Mouse (Mus musculus): ENCODE measurements around the gene S100a5. TPM values are rescaled to one million over a fixed set of nuclear protein-coding genes. Genes with fewer than 3 reads are reported as not detected.

Gene S100a5
- polyA plus RNA-seq, 1 experiment from 2014 or later, result not detected

GRCm38 (mm10) chr3:90600036-90600435 is 8.3 kb upstream of the S100a5 start:
- ATAC-seq (replicated peaks; ENCODE audit: insufficient number of reproducible peaks, insufficient read depth, low FRiP score, low read depth), result no peak
- 77% methylated on average over 6 of the region's 6 CpGs for WGBS
- Histone ChIP-seq H3K36me3 (no peaks in the 10 kb centered on the region), H3K9ac (no peak overlapping the region), H3K27ac (no peak overlapping the region), H3K9me3 (replicated peaks) (no peaks in the 10 kb centered on the region), H3K27me3 (no peaks in the 10 kb centered on the region), H3K4me3 (no peak overlapping the region), H3K4me1 (replicated peaks) (peaks cover 28% of the 10 kb centered on the region), H3K4me2 (no peak overlapping the region)

GRCm38 (mm10) chr3:90600458-90601195 is 7.7 kb upstream of the S100a5 start:
- Histone ChIP-seq H3K36me3 (no peaks in the 10 kb centered on the region), H3K27ac (no peak overlapping the region), H3K4me1 (replicated peaks) (peaks cover 29% of the 10 kb centered on the region), H3K9me3 (replicated peaks) (no peaks in the 10 kb centered on the region), H3K4me3 (no peak overlapping the region), H3K9ac (no peak overlapping the region), H3K27me3 (no peaks in the 10 kb centered on the region), H3K4me2 (no peak overlapping the region)
- 54% methylated on average over 8 of the region's 8 CpGs for WGBS
- ATAC-seq (replicated peaks; ENCODE audit: insufficient number of reproducible peaks, insufficient read depth, low FRiP score, low read depth), result no peak

GRCm38 (mm10) chr3:90601486-90602110 is 6.7 kb upstream of the S100a5 start, which contains the start of gene Gm42674:
TSS of gene Gm42674 (plus strand) at chr3:90601904.
- Histone ChIP-seq H3K9me3 (replicated peaks) (no peaks in the 10 kb centered on the region), H3K27ac (no peak within 1 kb of the TSS), H3K27me3 (no peaks in the 10 kb centered on the region), H3K4me2 (no peak within 1 kb of the TSS), H3K4me3 (no peak within 1 kb of the TSS), H3K9ac (no peak within 1 kb of the TSS), H3K4me1 (replicated peaks) (peaks cover 29% of the 10 kb centered on the region), H3K36me3 (no peaks in the 10 kb centered on the region)
- ATAC-seq (replicated peaks; ENCODE audit: insufficient number of reproducible peaks, insufficient read depth, low FRiP score, low read depth), result no peak
- WGBS, result 69% methylated on average over 11 of the region's 11 CpGs

GRCm38 (mm10) chr3:90603623-90604022 is 4.7 kb upstream of the S100a5 start, which contains the start of gene S100a4:
TSS of gene S100a4 (plus strand) at chr3:90603771.
- Histone ChIP-seq H3K4me3 (no peak within 1 kb of the TSS), H3K4me1 (replicated peaks) (peaks cover 29% of the 10 kb centered on the region)
- WGBS, result 34% methylated on average over 3 of the region's 3 CpGs

GRCm38 (mm10) chr3:90604416-90604815 is 3.9 kb upstream of the S100a5 start:
- ATAC-seq (replicated peaks; ENCODE audit: insufficient number of reproducible peaks, insufficient read depth, low FRiP score, low read depth), result peak; percentile 43; the same call in 1 of the 2 replicates
- H3K4me3 ChIP-seq, result no peak overlapping the region
- no peaks in the 10 kb centered on the region for H3K36me3 ChIP-seq
- no peaks in the 10 kb centered on the region for H3K27me3 ChIP-seq
- no peak overlapping the region for H3K4me2 ChIP-seq
- H3K4me1 ChIP-seq (replicated peaks), result peaks cover 27% of the 10 kb centered on the region
- 28% methylated on average over 4 of the region's 4 CpGs for WGBS
- H3K9me3 ChIP-seq (replicated peaks), result no peaks in the 10 kb centered on the region
- no peak overlapping the region for H3K9ac ChIP-seq
- H3K27ac ChIP-seq, result peak overlapping the region; percentile 35

More at GRCm38 (mm10) chr3:90603623-90604022, 4.7 kb upstream of the S100a5 start, which contains the start of gene S100a4:
- Histone ChIP-seq H3K4me2 (no peak within 1 kb of the TSS), H3K36me3 (no peaks in the 10 kb centered on the region), H3K9ac (no peak within 1 kb of the TSS), H3K27me3 (no peaks in the 10 kb centered on the region), H3K27ac (peak within 1 kb of the TSS; percentile 35), H3K9me3 (replicated peaks) (no peaks in the 10 kb centered on the region)
- ATAC-seq (replicated peaks; ENCODE audit: insufficient number of reproducible peaks, insufficient read depth, low FRiP score, low read depth), result no peak; the same call in 1 of the 2 replicates

GRCm38 (mm10) chr3:90605049-90605448 is 3.3 kb upstream of the S100a5 start:
- H3K36me3 ChIP-seq, result no peaks in the 10 kb centered on the region
- peak overlapping the region; percentile 35 for H3K27ac ChIP-seq
- whole genome bisulfite sequencing, result 78% methylated on average over 3 of the region's 3 CpGs
- ATAC-seq (replicated peaks; ENCODE audit: insufficient number of reproducible peaks, insufficient read depth, low FRiP score, low read depth), result no peak
- H3K4me2 ChIP-seq, result no peak overlapping the region
- peaks cover 24% of the 10 kb centered on the region for H3K4me1 ChIP-seq (replicated peaks)
- no peaks in the 10 kb centered on the region for H3K27me3 ChIP-seq
- no peaks in the 10 kb centered on the region for H3K9me3 ChIP-seq (replicated peaks)
- no peak overlapping the region for H3K9ac ChIP-seq
- no peak overlapping the region for H3K4me3 ChIP-seq

- Histone ChIP-seq H3K4me1 (replicated peaks) (peaks cover 20% of the 10 kb centered on the region), H3K4me2 (no peak overlapping the region), H3K9me3 (replicated peaks) (no peaks in the 10 kb centered on the region), H3K27ac (no peak overlapping the region), H3K36me3 (no peaks in the 10 kb centered on the region), H3K27me3 (no peaks in the 10 kb centered on the region), H3K4me3 (no peak overlapping the region), H3K9ac (no peak overlapping the region)
- 62% methylated on average over 2 of the region's 2 CpGs for WGBS
- ATAC-seq (replicated peaks; ENCODE audit: insufficient number of reproducible peaks, insufficient read depth, low FRiP score, low read depth), result no peak
These were observed 2.6 kb upstream of the S100a5 start for GRCm38 (mm10) chr3:90605736-90606135.

GRCm38 (mm10) chr3:90606185-90606584 is 2.1 kb upstream of the S100a5 start:
- Histone ChIP-seq H3K4me2 (no peak overlapping the region), H3K27me3 (no peaks in the 10 kb centered on the region), H3K9me3 (replicated peaks) (no peaks in the 10 kb centered on the region), H3K9ac (no peak overlapping the region), H3K4me1 (replicated peaks) (peaks cover 18% of the 10 kb centered on the region), H3K27ac (no peak overlapping the region), H3K4me3 (no peak overlapping the region), H3K36me3 (no peaks in the 10 kb centered on the region)
- 84% methylated on average over 6 of the region's 6 CpGs for WGBS
- no peak for ATAC-seq (replicated peaks; ENCODE audit: insufficient number of reproducible peaks, insufficient read depth, low FRiP score, low read depth)

- 75% methylated on average over 3 of the region's 3 CpGs for WGBS
These were observed 962 bp upstream of the S100a5 start for GRCm38 (mm10) chr3:90607361-90607760.

GRCm38 (mm10) chr3:90609102-90609501 is 779 bp downstream of the S100a5 start:
- Histone ChIP-seq H3K36me3 (no peaks in the 10 kb centered on the region), H3K9me3 (replicated peaks) (no peaks in the 10 kb centered on the region), H3K27me3 (no peaks in the 10 kb centered on the region), H3K9ac (no peak overlapping the region), H3K4me1 (replicated peaks) (peaks cover 17% of the 10 kb centered on the region), H3K4me3 (no peak overlapping the region), H3K27ac (no peak overlapping the region), H3K4me2 (no peak overlapping the region)
- no peak for ATAC-seq (replicated peaks; ENCODE audit: insufficient number of reproducible peaks, insufficient read depth, low FRiP score, low read depth)

More at GRCm38 (mm10) chr3:90607361-90607760, 962 bp upstream of the S100a5 start:
- no peak overlapping the region for H3K9ac ChIP-seq
- H3K4me3 ChIP-seq, result no peak overlapping the region
- no peaks in the 10 kb centered on the region for H3K36me3 ChIP-seq
- H3K27ac ChIP-seq, result no peak overlapping the region
- no peaks in the 10 kb centered on the region for H3K27me3 ChIP-seq
- peaks cover 18% of the 10 kb centered on the region for H3K4me1 ChIP-seq (replicated peaks)
- no peaks in the 10 kb centered on the region for H3K9me3 ChIP-seq (replicated peaks)
- no peak for ATAC-seq (replicated peaks; ENCODE audit: insufficient number of reproducible peaks, insufficient read depth, low FRiP score, low read depth)
- H3K4me2 ChIP-seq, result no peak overlapping the region

GRCm38 (mm10) chr3:90611494-90611893 is 3.2 kb downstream of the S100a5 start:
- WGBS, result 77% methylated on average over 3 of the region's 3 CpGs
- Histone ChIP-seq H3K27me3 (no peaks in the 10 kb centered on the region), H3K27ac (no peak overlapping the region), H3K36me3 (no peaks in the 10 kb centered on the region), H3K4me3 (no peak overlapping the region), H3K4me1 (replicated peaks) (peaks cover 20% of the 10 kb centered on the region), H3K4me2 (no peak overlapping the region), H3K9ac (no peak overlapping the region), H3K9me3 (replicated peaks) (no peaks in the 10 kb centered on the region)
- ATAC-seq (replicated peaks; ENCODE audit: insufficient number of reproducible peaks, insufficient read depth, low FRiP score, low read depth), result no peak
